Mouse (Mus musculus) lung, adult 2 months (tissue): ENCODE measurements around the gene Vipas39.

Experiments
- CTCF ChIP-seq: fragments of 200-500 bp; IDR thresholded peaks from 2 replicates; pipeline ENCODE4 v1.5.1; 2011; ENCODE audit warnings: mild to moderate bottlenecking, low read length, control low read depth; ENCODE audit not compliant: insufficient read depth
- POLR2A ChIP-seq: fragments of 200-500 bp; IDR thresholded peaks from 2 replicates; pipeline ENCODE4 v1.6.1; 2011; ENCODE audit warnings: low read depth, mild to moderate bottlenecking, control low read depth, low read length, borderline replicate concordance; ENCODE audit errors: extremely low read depth

DNA sequence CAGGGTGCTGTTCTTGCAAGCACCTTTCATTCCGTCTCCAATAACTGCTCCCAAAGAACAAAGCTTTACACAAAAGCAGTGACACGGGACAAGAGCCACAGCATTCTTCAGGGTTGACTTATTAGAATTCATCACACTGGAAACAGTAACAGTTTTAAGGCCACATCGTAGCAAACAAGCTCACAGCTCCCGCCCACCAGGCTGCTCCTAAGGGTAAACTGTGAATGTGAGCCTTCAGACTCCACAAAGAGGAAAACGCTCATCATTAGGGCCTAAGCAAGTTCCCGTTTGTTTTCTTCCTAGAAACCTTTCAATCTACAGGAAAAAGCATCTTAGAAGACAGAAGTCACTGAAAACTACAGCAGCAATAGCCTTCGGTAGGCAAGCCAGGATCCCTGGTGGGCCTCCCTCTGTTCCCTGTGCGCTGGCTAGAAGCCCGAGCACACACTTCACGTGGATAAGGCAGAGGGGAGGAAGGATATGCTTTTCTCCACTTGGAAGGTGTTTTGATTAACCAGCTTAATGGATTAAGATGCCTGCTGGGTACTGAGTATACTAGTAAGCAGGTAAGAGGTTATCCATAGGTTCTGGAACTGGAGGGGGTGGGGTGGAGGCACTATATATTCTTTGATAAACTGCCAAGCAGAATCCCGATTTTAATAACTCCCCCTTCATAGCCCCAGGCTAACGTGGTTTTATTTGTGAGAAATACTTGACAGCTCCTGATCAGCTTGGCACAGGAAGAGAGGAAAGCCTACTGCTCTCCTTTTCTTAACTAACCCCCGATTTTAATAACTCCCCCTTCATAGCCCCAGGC lies 39.9 kb upstream of the Vipas39 start:
- TF ChIP-seq POLR2A (no peak), CTCF (no peak)
